In the genomic region with DNA sequence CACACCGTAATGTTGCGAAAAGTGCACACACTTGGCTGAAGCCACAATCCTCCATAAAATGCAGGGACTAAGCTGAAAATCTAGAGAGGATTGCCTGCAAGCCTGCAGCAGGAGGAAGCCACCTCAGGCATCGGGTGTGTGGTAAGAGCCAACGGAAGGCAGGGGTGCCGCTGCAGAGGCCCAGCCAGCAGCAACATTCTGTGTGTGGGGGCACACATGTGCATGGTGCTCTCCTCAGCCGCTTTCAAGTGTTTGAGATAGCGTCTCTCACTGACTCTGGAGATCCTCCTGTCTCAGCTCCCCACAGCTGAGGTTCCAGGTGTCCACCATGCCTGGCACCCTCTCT, we compare ENCODE assay signal across 34 mouse cellular contexts. TPM values are rescaled to one million over a fixed set of nuclear protein-coding genes. Genes with fewer than 3 reads are reported as not detected.
DNase-seq lines count a peak whose midpoint lies in the region; ATAC-seq and TF ChIP-seq lines count a peak whose summit lies in the region.
"Had no signal": no experiment of that assay in that cellular context is flagged by ENCODE, and none has a peak within 500 bp of the region (broad histone marks: within the 10 kb centered on the region; RNA-seq: fewer than 3 reads in every experiment).

No protein-coding gene starts in this region.

- DNase-seq in thymus, postnatal 0 days (ENCODE audit: low spot score): peak; percentile 29
- DNase-seq in thymus, adult 2 months: no peak
- no peak for DNase-seq in urinary bladder, adult 2 months (ENCODE audit: low spot score)
- DNase-seq: adrenal gland, adult 2 months; adrenal gland, postnatal 14 days; cerebellum, adult 11-12 months; cerebellum, adult 8-10 months; cerebellum, postnatal 10 days; cerebellum, postnatal 36 days; embryo, embryonic 11 days; gastrocnemius, postnatal 10 days; gastrocnemius, postnatal 36 days; heart, adult 18-20 months; heart, postnatal 10 days; heart, postnatal 36 days had no signal

- 94% methylated on average over 7 of the region's 7 CpGs for WGBS in heart, embryonic 13.5 days
- WGBS in heart, embryonic 12.5 days: 95% methylated on average over 7 of the region's 7 CpGs
- WGBS in thymus, adult 2 months: 69% methylated on average over 7 of the region's 7 CpGs
- WGBS in macrophage (ENCODE audit: missing documents): 60% methylated on average over 7 of the region's 7 CpGs

- H3K79me2 ChIP-seq in macrophage (ENCODE audit: inconsistent target): peaks cover 83% of the 10 kb centered on the region

- peak overlapping the region; percentile 3; the same call in 1 of the 2 replicates for H3K27ac ChIP-seq in heart, embryonic 13.5 days (replicated peaks)
- H3K27ac ChIP-seq in heart, embryonic 12.5 days (ENCODE audit: poor library complexity, severe bottlenecking): no peak overlapping the region; the same call in 1 of the 2 replicates
- no peak overlapping the region for H3K27ac ChIP-seq in thymus, adult 2 months (ENCODE audit: control insufficient read depth, insufficient read depth, low read length)
- H3K27ac ChIP-seq in macrophage: peak overlapping the region; percentile 58
- H3K27ac ChIP-seq: embryonic facial prominence, embryonic 10.5 days; embryonic facial prominence, embryonic 13.5 days; forebrain, embryonic 10.5 days; forebrain, embryonic 13.5 days; heart, embryonic 10.5 days; hindbrain, embryonic 10.5 days; hindbrain, embryonic 13.5 days had no signal

- TF ChIP-seq CTCF in thymus, adult 2 months (IDR thresholded peaks at IDR 0.05; ENCODE audit: borderline replicate concordance, control insufficient read depth, extremely low read depth, insufficient read depth, low read length, poor library complexity): no peak

- peaks cover 55% of the 10 kb centered on the region for H3K36me3 ChIP-seq in heart, embryonic 13.5 days
- peaks cover 48% of the 10 kb centered on the region for H3K36me3 ChIP-seq in heart, embryonic 12.5 days
- peaks cover 6% of the 10 kb centered on the region for H3K36me3 ChIP-seq in thymus, adult 2 months (ENCODE audit: control insufficient read depth, insufficient read depth, low read length)
- peaks cover 18% of the 10 kb centered on the region; the same call in 1 of the 2 replicates for H3K36me3 ChIP-seq in macrophage (ENCODE audit: inconsistent target)

- no peak for ATAC-seq in heart, embryonic 13.5 days (ENCODE audit: extremely low read depth, insufficient number of reproducible peaks, low FRiP score, low TSS enrichment)
- no peak for ATAC-seq in heart, embryonic 12.5 days (ENCODE audit: insufficient number of reproducible peaks, low FRiP score)
- ATAC-seq in megakaryocyte progenitor cell, adult 5-6 weeks (replicated peaks; ENCODE audit: poor library complexity): peak; percentile 45; the same call in 1 of the 2 replicates
- ATAC-seq in erythroid progenitor cell, adult 5-6 weeks (replicated peaks; ENCODE audit: low FRiP score, poor library complexity, severe bottlenecking): no peak
- ATAC-seq: forebrain, embryonic 13.5 days; forebrain, embryonic 16.5 days; hindbrain, embryonic 16.5 days had no signal

- no peaks in the 10 kb centered on the region for H3K9me3 ChIP-seq in heart, embryonic 13.5 days
- no peaks in the 10 kb centered on the region for H3K9me3 ChIP-seq in heart, embryonic 12.5 days (replicated peaks)
- H3K9me3 ChIP-seq: embryonic facial prominence, embryonic 10.5 days; embryonic facial prominence, embryonic 13.5 days; forebrain, embryonic 10.5 days; forebrain, embryonic 13.5 days; heart, embryonic 10.5 days; heart, embryonic 15.5 days; hindbrain, embryonic 10.5 days; hindbrain, embryonic 13.5 days had no signal

- H3K27me3 ChIP-seq in heart, embryonic 13.5 days (replicated peaks): no peaks in the 10 kb centered on the region
- no peaks in the 10 kb centered on the region for H3K27me3 ChIP-seq in heart, embryonic 12.5 days (replicated peaks)
- no peaks in the 10 kb centered on the region for H3K27me3 ChIP-seq in thymus, adult 2 months (ENCODE audit: control insufficient read depth, insufficient read depth, low read length)
- H3K27me3 ChIP-seq: embryonic facial prominence, embryonic 13.5 days; forebrain, embryonic 13.5 days; heart, embryonic 15.5 days; hindbrain, embryonic 13.5 days had no signal

- no peak overlapping the region for H3K4me2 ChIP-seq in heart, embryonic 13.5 days
- H3K4me2 ChIP-seq in heart, embryonic 12.5 days: no peak overlapping the region
- H3K4me2 ChIP-seq: embryonic facial prominence, embryonic 13.5 days; forebrain, embryonic 13.5 days; heart, embryonic 15.5 days; hindbrain, embryonic 13.5 days had no signal

- H3K9ac ChIP-seq in heart, embryonic 13.5 days: no peak overlapping the region
- no peak overlapping the region for H3K9ac ChIP-seq in heart, embryonic 12.5 days
- H3K9ac ChIP-seq: embryonic facial prominence, embryonic 13.5 days; forebrain, embryonic 13.5 days; heart, embryonic 15.5 days; hindbrain, embryonic 13.5 days had no signal

- TF ChIP-seq POLR2A in thymus, adult 2 months (IDR thresholded peaks at IDR 0.05; ENCODE audit: control insufficient read depth, extremely low read depth, insufficient read depth, low read length, poor library complexity): no peak

- H3K4me3 ChIP-seq in heart, embryonic 13.5 days: no peak overlapping the region
- no peak overlapping the region for H3K4me3 ChIP-seq in heart, embryonic 12.5 days
- H3K4me3 ChIP-seq in thymus, adult 2 months (ENCODE audit: control insufficient read depth, insufficient read depth, low read length): no peak overlapping the region
- no peak overlapping the region for H3K4me3 ChIP-seq in macrophage (ENCODE audit: inconsistent target)
- H3K4me3 ChIP-seq: embryonic facial prominence, embryonic 10.5 days; embryonic facial prominence, embryonic 13.5 days; erythroblast, embryonic 14.5 days; forebrain, embryonic 10.5 days; forebrain, embryonic 13.5 days; heart, embryonic 15.5 days; hindbrain, embryonic 10.5 days; hindbrain, embryonic 13.5 days had no signal

- peaks cover 88% of the 10 kb centered on the region for H3K4me1 ChIP-seq in heart, embryonic 13.5 days
- H3K4me1 ChIP-seq in heart, embryonic 12.5 days (replicated peaks): peaks cover 90% of the 10 kb centered on the region
- H3K4me1 ChIP-seq in thymus, adult 2 months (replicated peaks; ENCODE audit: control insufficient read depth, insufficient read depth, low read length): peaks cover 32% of the 10 kb centered on the region

RNA-seq across cellular contexts. Expression of a gene that starts 27.0 kb away (rescaled TPM):
- 16.0 and 18.3 TPM in 2 replicates for polyA plus RNA-seq in heart, embryonic 13.5 days (2015; fragmentation: Nextera tagmentation; extraction: Ambion mirVana)
- 13.2 and 14.9 TPM in 2 replicates for polyA plus RNA-seq in heart, embryonic 12.5 days (2016; fragmentation: Nextera tagmentation; extraction: Ambion mirVana)
- polyA plus RNA-seq in thymus, postnatal 0 days (2015; fragmentation: Nextera tagmentation; extraction: Ambion mirVana): 109 and 111 TPM in 2 replicates
- 89.4 and 120 TPM in 2 replicates for polyA plus RNA-seq in thymus, adult 2 months (2012; rRNA removed)
- total RNA-seq in macrophage (2018; cell fraction: chromatin; rRNA removed): 10 to 100 TPM; 10.6 to 63.5 (median 31.3) TPM
- total RNA-seq in macrophage (2018; cell fraction: cytosol; rRNA removed): 100 to 1,000 TPM in 22 of 26 experiments, 10 to 100 TPM in 4; 81.5 to 158 (median 121) TPM
- total RNA-seq in macrophage (2018; cell fraction: nucleus; rRNA removed): 10 to 100 TPM; 19.4 to 92.0 (median 44.1) TPM
- 42.9 to 137 TPM (median 117 TPM) in 3 replicates for polyA plus RNA-seq in macrophage (2018)
- 31.0 and 31.6 TPM in 2 replicates for total RNA-seq in megakaryocyte progenitor cell, adult 5-6 weeks (2015)
- 32.3 and 46.0 TPM in 2 replicates for total RNA-seq in megakaryocyte progenitor cell, adult 5-6 weeks (2017)
- 34.8 and 48.7 TPM in 2 replicates for polyA plus RNA-seq in urinary bladder, adult 2 months (2012; rRNA removed)
- total RNA-seq in erythroid progenitor cell, adult 5-6 weeks (2015; ENCODE audit: low replicate concordance): 2.9 and 6.8 TPM in 2 replicates
- total RNA-seq in erythroid progenitor cell, adult 5-6 weeks (2017; ENCODE audit: low replicate concordance): 3.1 and 14.1 TPM in 2 replicates

RNA-seq across cellular contexts. Expression of a gene that starts 30.8 kb away (rescaled TPM):
- polyA plus RNA-seq in heart, embryonic 13.5 days (2015; fragmentation: Nextera tagmentation; extraction: Ambion mirVana): 98.8 and 108 TPM in 2 replicates
- polyA plus RNA-seq in heart, embryonic 12.5 days (2016; fragmentation: Nextera tagmentation; extraction: Ambion mirVana): 106 and 110 TPM in 2 replicates
- polyA plus RNA-seq in thymus, postnatal 0 days (2015; fragmentation: Nextera tagmentation; extraction: Ambion mirVana): 80.5 and 87.8 TPM in 2 replicates
- 86.3 and 110 TPM in 2 replicates for polyA plus RNA-seq in thymus, adult 2 months (2012; rRNA removed)
- total RNA-seq in macrophage (2018; cell fraction: chromatin; rRNA removed): 100 to 1,000 TPM in 1 of 26 experiments, 10 to 100 TPM in 25; 10.9 to 103 (median 50.1) TPM
- total RNA-seq in macrophage (2018; cell fraction: cytosol; rRNA removed): 100 to 1,000 TPM in 1 of 26 experiments, 10 to 100 TPM in 25; 50.5 to 123 (median 72.4) TPM
- 10 to 100 TPM; 21.9 to 97.1 (median 54.8) TPM for total RNA-seq in macrophage (2018; cell fraction: nucleus; rRNA removed)
- polyA plus RNA-seq in macrophage (2018): 61.7 to 90.2 TPM (median 74.2 TPM) in 3 replicates
- total RNA-seq in megakaryocyte progenitor cell, adult 5-6 weeks (2015): 70.9 and 74.6 TPM in 2 replicates
- 171 and 186 TPM in 2 replicates for total RNA-seq in megakaryocyte progenitor cell, adult 5-6 weeks (2017)
- polyA plus RNA-seq in urinary bladder, adult 2 months (2012; rRNA removed): 112 and 116 TPM in 2 replicates
- total RNA-seq in erythroid progenitor cell, adult 5-6 weeks (2015; ENCODE audit: low replicate concordance): 11.3 and 21.6 TPM in 2 replicates
- total RNA-seq in erythroid progenitor cell, adult 5-6 weeks (2017; ENCODE audit: low replicate concordance): 20.7 and 43.1 TPM in 2 replicates

RNA-seq across cellular contexts. Expression of a gene that starts 36.2 kb away (rescaled TPM):
- 153 and 160 TPM in 2 replicates for polyA plus RNA-seq in heart, embryonic 13.5 days (2015; fragmentation: Nextera tagmentation; extraction: Ambion mirVana)
- 188 and 194 TPM in 2 replicates for polyA plus RNA-seq in heart, embryonic 12.5 days (2016; fragmentation: Nextera tagmentation; extraction: Ambion mirVana)
- polyA plus RNA-seq in thymus, postnatal 0 days (2015; fragmentation: Nextera tagmentation; extraction: Ambion mirVana): 356 and 471 TPM in 2 replicates
- 430 and 578 TPM in 2 replicates for polyA plus RNA-seq in thymus, adult 2 months (2012; rRNA removed)
- 100 to 1,000 TPM in 3 of 26 experiments, 10 to 100 TPM in 23; 28.3 to 118 (median 66.0) TPM for total RNA-seq in macrophage (2018; cell fraction: chromatin; rRNA removed)
- total RNA-seq in macrophage (2018; cell fraction: cytosol; rRNA removed): 100 to 1,000 TPM; 322 to 681 (median 467) TPM
- 100 to 1,000 TPM in 24 of 26 experiments, 10 to 100 TPM in 2; 62.1 to 302 (median 193) TPM for total RNA-seq in macrophage (2018; cell fraction: nucleus; rRNA removed)
- polyA plus RNA-seq in macrophage (2018): 300 to 634 TPM (median 423 TPM) in 3 replicates
- 405 and 414 TPM in 2 replicates for total RNA-seq in megakaryocyte progenitor cell, adult 5-6 weeks (2015)
- total RNA-seq in megakaryocyte progenitor cell, adult 5-6 weeks (2017): 220 and 239 TPM in 2 replicates
- polyA plus RNA-seq in urinary bladder, adult 2 months (2012; rRNA removed): 55.1 and 65.1 TPM in 2 replicates
- total RNA-seq in erythroid progenitor cell, adult 5-6 weeks (2015; ENCODE audit: low replicate concordance): 40.7 and 57.7 TPM in 2 replicates
- total RNA-seq in erythroid progenitor cell, adult 5-6 weeks (2017; ENCODE audit: low replicate concordance): 21.2 and 30.6 TPM in 2 replicates

RNA-seq across cellular contexts. Expression of a gene that starts 42.5 kb away (rescaled TPM):
- not detected in 2 replicates for polyA plus RNA-seq in heart, embryonic 13.5 days (2015; fragmentation: Nextera tagmentation; extraction: Ambion mirVana)
- polyA plus RNA-seq in heart, embryonic 12.5 days (2016; fragmentation: Nextera tagmentation; extraction: Ambion mirVana): not detected in 2 replicates
- polyA plus RNA-seq in thymus, postnatal 0 days (2015; fragmentation: Nextera tagmentation; extraction: Ambion mirVana): not detected in 2 replicates
- not detected in 2 replicates for polyA plus RNA-seq in thymus, adult 2 months (2012; rRNA removed)
- not detected for total RNA-seq in macrophage (2018; cell fraction: chromatin; rRNA removed)
- under 1 TPM in 2 of 26 experiments, not detected in 24; 0.18 TPM for total RNA-seq in macrophage (2018; cell fraction: cytosol; rRNA removed)
- not detected for total RNA-seq in macrophage (2018; cell fraction: nucleus; rRNA removed)
- polyA plus RNA-seq in macrophage (2018): not detected in 3 replicates
- total RNA-seq in megakaryocyte progenitor cell, adult 5-6 weeks (2015): not detected in 2 replicates
- total RNA-seq in megakaryocyte progenitor cell, adult 5-6 weeks (2017): not detected in 2 replicates
- 0.08 and 0.10 TPM in 2 replicates for polyA plus RNA-seq in urinary bladder, adult 2 months (2012; rRNA removed)
- not detected in 2 replicates for total RNA-seq in erythroid progenitor cell, adult 5-6 weeks (2015; ENCODE audit: low replicate concordance)
- 12.3 TPM in 1 of 2 replicates, not detected in the other for total RNA-seq in erythroid progenitor cell, adult 5-6 weeks (2017; ENCODE audit: low replicate concordance)
- total RNA-seq: adrenal gland, adult 2 months; adrenal gland, postnatal 14 days; adrenal gland, postnatal 4 days; gastrocnemius, postnatal 10 days; gastrocnemius, postnatal 36 days; heart, postnatal 36 days; MEL had no signal
- polyA plus RNA-seq: adrenal gland, adult 2 months; brain, embryonic 14.5 days; embryonic facial prominence, embryonic 10.5 days; embryonic facial prominence, embryonic 13.5 days; erythroblast, embryonic 14.5 days; forebrain, embryonic 10.5 days; forebrain, embryonic 13.5 days; forebrain, embryonic 16.5 days; heart, embryonic 10.5 days; heart, embryonic 15.5 days; hindbrain, embryonic 13.5 days; hindbrain, embryonic 16.5 days had no signal

RNA-seq across cellular contexts. Expression of a gene that starts 43.9 kb away (rescaled TPM):
- 600 and 606 TPM in 2 replicates for polyA plus RNA-seq in heart, embryonic 13.5 days (2015; fragmentation: Nextera tagmentation; extraction: Ambion mirVana)
- 611 and 625 TPM in 2 replicates for polyA plus RNA-seq in heart, embryonic 12.5 days (2016; fragmentation: Nextera tagmentation; extraction: Ambion mirVana)
- polyA plus RNA-seq in thymus, postnatal 0 days (2015; fragmentation: Nextera tagmentation; extraction: Ambion mirVana): 1,579 and 1,606 TPM in 2 replicates
- 1,664 and 2,025 TPM in 2 replicates for polyA plus RNA-seq in thymus, adult 2 months (2012; rRNA removed)
- 100 to 1,000 TPM in 2 of 26 experiments, 10 to 100 TPM in 24; 28.0 to 259 (median 59.8) TPM for total RNA-seq in macrophage (2018; cell fraction: chromatin; rRNA removed)
- 1,000 to 10,000 TPM in 9 of 26 experiments, 100 to 1,000 TPM in 17; 632 to 1,265 (median 825) TPM for total RNA-seq in macrophage (2018; cell fraction: cytosol; rRNA removed)
- 100 to 1,000 TPM in 20 of 26 experiments, 10 to 100 TPM in 6; 77.4 to 202 (median 121) TPM for total RNA-seq in macrophage (2018; cell fraction: nucleus; rRNA removed)
- 766 to 1,638 TPM (median 1,627 TPM) in 3 replicates for polyA plus RNA-seq in macrophage (2018)
- 2,101 and 2,175 TPM in 2 replicates for total RNA-seq in megakaryocyte progenitor cell, adult 5-6 weeks (2015)
- 2,717 and 3,085 TPM in 2 replicates for total RNA-seq in megakaryocyte progenitor cell, adult 5-6 weeks (2017)
- polyA plus RNA-seq in urinary bladder, adult 2 months (2012; rRNA removed): 1,256 and 1,277 TPM in 2 replicates
- total RNA-seq in erythroid progenitor cell, adult 5-6 weeks (2015; ENCODE audit: low replicate concordance): 648 and 718 TPM in 2 replicates
- total RNA-seq in erythroid progenitor cell, adult 5-6 weeks (2017; ENCODE audit: low replicate concordance): 440 and 463 TPM in 2 replicates

Comparison
In these comparisons a context has a peak if more than half of its experiments do, and no peak if none do; other contexts are left out.
1. H3K27ac ChIP-seq: peak in heart, embryonic 13.5 days (single experiment) and macrophage (single experiment); none in heart, embryonic 12.5 days (single experiment) and thymus, adult 2 months (single experiment).